Mouse (Mus musculus) cerebellum, postnatal 10 days (tissue): Measurements from ENCODE around the gene Lrrd1.
"Not testable (repeated sequence)": the region's sequence is repeated elsewhere in the genome, so short reads cannot be mapped to it uniquely, and the experiment has no call there.

Experiments used
- DNase-seq, 2 experiments: peaks; one replicate each; pipeline ENCODE4 v3.0.0; 2021; ENCODE audit warnings: mixed read lengths in 2 of 2

Gene Lrrd1

GRCm38 (mm10) chr5:3845026-3845425 lies at the start of gene Lrrd1:
TSS of gene Lrrd1 (plus strand) at chr5:3845173.
- DNase-seq, result peak; percentile 31 to 36

DNA sequence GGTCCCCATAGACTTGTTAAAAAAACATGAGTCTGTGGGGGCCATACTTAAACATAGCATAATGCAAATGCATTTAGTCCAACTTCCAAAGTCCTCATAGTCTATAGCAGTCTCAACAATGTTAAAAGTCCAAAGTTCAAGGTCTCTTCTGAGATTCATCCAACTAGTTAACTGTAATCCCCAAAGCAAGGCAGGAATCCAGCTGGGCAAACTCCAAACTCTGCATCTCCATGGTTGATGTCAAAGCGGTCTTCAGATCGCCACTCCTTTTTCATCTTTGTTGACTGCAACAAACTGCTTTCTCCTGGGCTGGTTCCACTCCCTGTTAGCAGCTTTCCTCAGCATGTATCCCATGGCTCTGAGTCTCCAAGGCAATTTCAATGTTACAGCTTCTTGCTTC lies 47.9 kb upstream of the Lrrd1 start:
- DNase-seq, result not testable (repeated sequence)

- DNase-seq, result not testable (repeated sequence)
Measured at GRCm38 (mm10) chr5:3798656-3799055, 46.3 kb upstream of the Lrrd1 start.

DNA sequence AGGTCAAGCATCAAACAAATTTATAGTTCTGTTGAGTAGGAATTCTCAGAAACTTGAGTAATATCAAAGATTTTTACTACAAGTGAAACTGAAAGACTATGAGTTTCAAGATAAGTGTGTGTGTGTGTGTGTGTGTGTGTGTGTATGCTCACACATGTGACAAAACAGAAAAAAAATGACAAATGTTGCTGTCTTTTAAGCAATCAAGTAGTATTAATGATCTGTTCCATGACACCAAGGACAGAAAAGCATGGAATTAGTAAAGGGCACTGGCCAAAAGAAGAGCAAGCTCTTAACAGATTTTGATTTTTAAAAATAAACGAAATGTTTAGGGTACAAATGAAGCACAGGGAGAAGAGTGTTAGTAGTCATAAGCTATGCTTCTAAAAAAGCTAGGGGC lies 44.9 kb upstream of the Lrrd1 start:
- DNase-seq, result no peak

DNA sequence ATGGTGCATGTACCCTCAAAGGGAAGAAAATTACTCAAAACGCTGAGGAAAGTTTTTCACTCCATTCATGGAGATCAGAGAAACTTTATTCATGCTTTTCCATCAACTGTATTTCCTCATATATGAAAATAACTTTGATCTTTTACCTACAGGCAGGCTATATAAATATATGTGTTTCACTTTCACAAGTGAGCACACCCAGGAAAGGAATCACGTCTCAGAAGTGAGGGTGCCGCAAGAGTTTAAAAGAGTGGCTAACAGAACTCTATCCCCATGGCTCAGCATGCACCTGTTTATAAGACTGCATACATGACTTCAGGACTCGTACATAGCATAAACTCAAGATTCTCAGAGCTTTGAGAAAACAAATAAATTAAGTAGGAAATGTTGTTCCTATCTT lies 44.1 kb upstream of the Lrrd1 start:
- no peak for DNase-seq

DNA sequence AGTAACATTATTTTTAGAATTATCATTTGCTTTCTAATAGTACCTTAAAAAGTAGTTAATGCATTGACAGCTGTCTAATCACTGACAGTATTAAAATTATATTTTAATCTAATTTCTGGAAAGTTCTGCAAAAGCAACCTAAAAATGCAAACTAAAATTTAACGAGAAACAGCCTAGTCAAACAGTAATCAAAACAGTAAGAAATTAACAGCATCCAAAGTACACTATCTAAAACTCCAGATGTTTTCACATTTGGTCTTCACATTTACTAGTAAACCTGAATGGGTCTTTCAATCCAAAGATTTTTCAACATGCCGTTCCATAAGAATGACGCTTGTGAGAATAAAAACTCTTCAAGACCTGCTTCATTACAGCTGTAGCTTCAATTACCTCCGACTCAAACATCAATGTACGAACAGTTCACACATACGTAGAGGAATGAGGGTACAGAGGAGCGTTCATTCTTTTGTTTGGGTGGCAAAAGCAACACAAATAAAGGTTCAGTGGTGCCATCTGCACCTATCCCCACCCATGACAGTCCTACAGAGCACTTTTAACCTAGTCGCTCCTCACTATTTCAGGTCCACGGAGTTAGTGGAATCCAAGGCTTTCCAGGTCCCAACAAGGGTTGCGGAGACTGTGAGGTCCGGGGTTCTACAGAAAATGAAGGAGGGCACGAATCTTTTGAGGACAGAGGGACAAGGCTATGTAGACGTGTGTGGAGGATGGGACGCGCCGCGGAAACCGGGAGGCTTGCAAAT lies 43.1 kb upstream of the Lrrd1 start:
- DNase-seq, result no peak

GRCm38 (mm10) chr5:3802433-3803291 lies 42.3 kb upstream of the Lrrd1 start, which contains the start of the genes Ankib1 and Krit1:
TSS of gene Ankib1 (minus strand) at chr5:3802925.
TSS of gene Krit1 (plus strand) at chr5:3803184.
- DNase-seq, result peak; percentile 96 to 97

- no peak for DNase-seq
Measured at GRCm38 (mm10) chr5:3803292-3804165, 41.4 kb upstream of the Lrrd1 start.

GRCm38 (mm10) chr5:3808472-3808871 lies 36.5 kb upstream of the Lrrd1 start:
- DNase-seq, result no peak

DNA sequence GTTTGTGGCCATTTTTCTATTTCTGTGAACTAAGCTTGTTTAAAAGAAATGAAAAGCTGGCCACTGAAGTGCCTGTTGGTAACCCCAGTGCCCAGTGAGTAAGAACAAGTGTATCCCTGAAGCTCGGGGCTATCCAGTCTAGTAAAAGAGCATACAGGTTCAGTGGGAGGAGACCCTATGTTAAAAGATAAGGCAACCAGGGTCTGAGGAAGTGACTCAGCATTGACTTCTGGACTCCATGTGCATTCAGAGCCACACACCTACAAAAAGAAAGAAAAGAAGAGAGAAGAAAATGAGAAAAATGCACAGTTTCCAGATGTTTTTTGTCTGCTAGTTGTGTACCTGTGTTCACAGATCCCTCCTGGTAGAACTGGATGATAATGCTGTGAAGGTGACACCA lies 10.9 kb upstream of the Lrrd1 start:
- DNase-seq, result no peak

DNA sequence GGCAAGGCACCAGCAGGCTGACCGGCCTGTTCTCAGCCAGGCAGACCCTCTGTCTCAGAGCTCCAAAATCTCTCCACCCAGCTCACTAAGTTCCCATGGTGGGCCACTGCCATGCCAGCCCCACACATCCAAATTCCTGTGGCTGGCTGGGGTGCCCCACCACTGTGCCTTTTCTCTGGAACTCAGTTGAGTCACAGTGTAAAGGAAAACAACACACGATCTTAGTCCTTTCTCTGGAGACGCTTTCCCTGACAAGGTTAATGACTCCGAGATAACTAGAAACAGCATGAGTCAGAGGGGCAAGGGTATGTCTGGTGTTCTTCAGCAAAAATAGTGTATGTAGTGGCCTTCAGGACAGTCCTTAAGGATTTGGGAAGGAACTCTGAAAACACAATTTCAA lies 25.2 kb downstream of the Lrrd1 start:
- DNase-seq, result no peak

DNA sequence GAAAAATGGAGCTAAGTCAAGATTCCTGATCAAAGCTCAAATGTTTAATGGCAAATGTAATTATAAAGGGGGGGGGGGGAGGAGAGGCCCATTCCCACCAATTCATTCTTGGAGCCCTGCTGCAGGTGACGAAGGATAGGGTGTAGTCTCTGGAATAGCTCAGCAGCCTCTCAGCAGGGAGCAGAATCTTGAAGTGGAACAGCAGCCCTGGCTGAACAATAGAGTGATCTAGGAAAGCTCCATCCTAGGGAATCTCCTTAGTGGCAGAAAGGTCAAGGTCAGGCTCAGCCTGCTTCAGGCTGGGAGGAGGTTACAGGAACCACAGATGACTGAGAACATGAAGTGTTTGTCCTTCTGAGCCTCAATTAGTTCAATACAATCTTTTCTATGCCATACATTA lies 27.4 kb downstream of the Lrrd1 start:
- DNase-seq, result no peak

GRCm38 (mm10) chr5:3873485-3873884 lies 28.5 kb downstream of the Lrrd1 start:
- no peak for DNase-seq

DNA sequence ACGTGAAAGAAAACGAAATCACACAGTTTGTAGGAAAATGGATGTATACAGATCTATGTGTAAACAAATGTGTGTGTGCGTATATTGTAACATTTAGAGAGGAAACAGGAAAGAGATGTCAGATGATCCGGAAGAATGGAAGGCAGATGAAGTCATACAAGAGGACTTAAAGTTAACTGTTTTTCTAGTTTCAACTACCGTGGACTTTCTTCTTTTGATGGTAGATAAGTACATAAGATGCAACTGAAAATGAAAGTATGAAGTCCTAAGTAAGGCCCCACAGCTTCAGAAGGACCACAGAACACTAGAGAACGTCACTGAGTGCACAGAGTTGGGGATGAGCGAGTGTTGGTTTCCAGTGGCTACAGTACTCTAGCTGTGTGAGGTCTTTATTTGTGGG lies 41.9 kb downstream of the Lrrd1 start:
- DNase-seq, result not testable (repeated sequence)

GRCm38 (mm10) chr5:3889201-3889600 lies 44.2 kb downstream of the Lrrd1 start:
- DNase-seq, result no peak

- peak; percentile 48 to 63 for DNase-seq
Measured at GRCm38 (mm10) chr5:3893459-3894293, 48.7 kb downstream of the Lrrd1 start, which contains the start of gene Mterf1a. TSS of gene Mterf1a (minus strand) at chr5:3893933.

- DNase-seq, result not testable (repeated sequence)
Measured at GRCm38 (mm10) chr5:3894294-3894619, 49.3 kb downstream of the Lrrd1 start.

GRCm38 (mm10) chr5:3905471-3905870 lies 60.5 kb downstream of the Lrrd1 start:
- DNase-seq, result no peak
